ENCODE assay signal across 10 mouse cellular contexts in the genomic region with DNA sequence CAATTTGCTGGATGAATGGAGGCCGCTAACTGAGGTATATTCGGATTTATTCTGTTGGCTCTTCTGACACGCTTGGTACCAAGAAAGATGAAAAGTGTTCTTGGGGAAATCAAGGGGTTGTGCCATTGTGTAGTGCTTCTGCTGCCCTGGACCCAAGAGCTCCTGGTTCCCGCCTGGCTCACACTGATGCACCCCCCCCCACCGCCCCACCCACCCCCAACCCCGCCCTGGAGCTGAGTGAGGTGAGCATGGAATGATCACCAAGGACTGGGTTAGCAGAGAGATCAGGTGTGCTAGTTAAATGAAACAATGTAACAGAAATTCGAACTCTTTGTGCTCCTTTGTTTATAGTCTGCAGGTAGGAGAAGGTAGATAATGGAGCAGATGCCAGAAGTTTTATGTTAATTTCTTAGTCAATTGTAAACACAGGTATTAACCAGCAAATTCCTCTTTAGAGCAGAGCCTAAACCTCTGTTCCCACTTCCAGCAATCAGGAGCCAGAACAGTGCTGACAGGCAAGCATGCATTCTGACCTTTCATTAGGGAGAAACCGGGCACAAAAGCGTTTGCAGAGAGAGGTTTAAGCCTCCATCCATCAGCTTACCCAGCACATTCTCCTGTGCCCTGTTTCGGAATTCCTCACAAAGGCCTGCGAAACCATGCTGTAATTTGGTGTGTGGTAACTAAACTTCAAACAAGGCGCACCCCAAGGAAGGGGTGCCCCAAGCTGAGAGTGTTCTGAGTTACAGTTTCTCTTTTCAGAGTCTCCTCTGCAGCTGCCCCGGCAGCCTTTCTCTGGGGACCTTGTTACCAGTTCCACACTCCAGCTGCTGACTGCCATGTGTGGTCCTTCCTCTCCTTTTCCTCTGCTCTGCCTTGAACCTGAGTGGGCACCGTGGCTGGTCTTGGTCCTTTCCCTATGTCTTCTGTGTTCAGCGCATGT.
DNase-seq lines count a peak whose midpoint lies in the region; ATAC-seq lines count a peak whose summit lies in the region.
"Had no signal": no experiment of that assay in that cellular context is flagged by ENCODE, and none has a peak within 500 bp of the region (broad histone marks: within the 10 kb centered on the region; RNA-seq: fewer than 3 reads in every experiment).

No protein-coding gene starts in this region.

- H3K9me3 ChIP-seq in hindbrain, embryonic 10.5 days: no peaks in the 10 kb centered on the region
- no peaks in the 10 kb centered on the region for H3K9me3 ChIP-seq in hindbrain, embryonic 16.5 days (ENCODE audit: control insufficient read depth, low read length)
- no peaks in the 10 kb centered on the region for H3K9me3 ChIP-seq in forebrain, embryonic 13.5 days (replicated peaks)
- H3K9me3 ChIP-seq in midbrain, embryonic 16.5 days (replicated peaks; ENCODE audit: control insufficient read depth, low read length, poor library complexity, severe bottlenecking): no peaks in the 10 kb centered on the region
- H3K9me3 ChIP-seq: hindbrain, embryonic 15.5 days had no signal

- H3K4me2 ChIP-seq in hindbrain, embryonic 16.5 days (ENCODE audit: low read length): no peak overlapping the region
- H3K4me2 ChIP-seq in forebrain, embryonic 13.5 days: peak overlapping the region; percentile 22; the same call in 1 of the 2 replicates
- no peak overlapping the region for H3K4me2 ChIP-seq in midbrain, embryonic 16.5 days (ENCODE audit: low read length)
- H3K4me2 ChIP-seq: hindbrain, embryonic 15.5 days had no signal

- no peaks in the 10 kb centered on the region for H3K27me3 ChIP-seq in hindbrain, embryonic 10.5 days (ENCODE audit: insufficient read depth, poor library complexity, severe bottlenecking)
- no peaks in the 10 kb centered on the region for H3K27me3 ChIP-seq in hindbrain, embryonic 16.5 days (replicated peaks; ENCODE audit: control insufficient read depth, insufficient read depth, low read length)
- no peaks in the 10 kb centered on the region for H3K27me3 ChIP-seq in forebrain, embryonic 13.5 days
- no peaks in the 10 kb centered on the region for H3K27me3 ChIP-seq in midbrain, embryonic 16.5 days (ENCODE audit: control insufficient read depth, insufficient read depth, low read depth, low read length)
- H3K27me3 ChIP-seq: hindbrain, embryonic 15.5 days had no signal

- H3K36me3 ChIP-seq in hindbrain, embryonic 10.5 days: no peaks in the 10 kb centered on the region
- H3K36me3 ChIP-seq in hindbrain, embryonic 16.5 days (ENCODE audit: control insufficient read depth, insufficient read depth, low read length): no peaks in the 10 kb centered on the region
- H3K36me3 ChIP-seq in forebrain, embryonic 13.5 days (ENCODE audit: poor library complexity, severe bottlenecking): no peaks in the 10 kb centered on the region
- no peaks in the 10 kb centered on the region for H3K36me3 ChIP-seq in midbrain, embryonic 16.5 days (ENCODE audit: control insufficient read depth, insufficient read depth, low read length)
- H3K36me3 ChIP-seq: hindbrain, embryonic 15.5 days had no signal

- WGBS in hindbrain, embryonic 10.5 days: 20% methylated on average over 15 of the region's 15 CpGs
- 26% methylated on average over 15 of the region's 15 CpGs for whole genome bisulfite sequencing in hindbrain, embryonic 16.5 days
- 12% methylated on average over 15 of the region's 15 CpGs for WGBS in forebrain, embryonic 13.5 days
- 19% methylated on average over 15 of the region's 15 CpGs for WGBS in midbrain, embryonic 16.5 days

- ATAC-seq in hindbrain, embryonic 16.5 days: no peak
- ATAC-seq in forebrain, embryonic 13.5 days: peak; percentile 30; the same call in 1 of the 2 replicates
- ATAC-seq in midbrain, embryonic 16.5 days: 0 out of 2 replicates have a peak, but pooled peaks have one; percentile 12

- DNase-seq in hindbrain, embryonic 10.5 days (ENCODE audit: low spot score): no peak
- DNase-seq in NIH3T3 (ENCODE audit: low read depth): peak; percentile 27
- DNase-seq in adrenal gland, adult 8-10 months: no peak
- DNase-seq in urinary bladder, postnatal 36 days (ENCODE audit: low spot score in 2 of 2): no peak
- no peak for DNase-seq in cerebellum, postnatal 10 days

- H3K9ac ChIP-seq in hindbrain, embryonic 16.5 days (ENCODE audit: low read depth, low read length): no peak overlapping the region
- H3K9ac ChIP-seq in forebrain, embryonic 13.5 days: no peak overlapping the region
- H3K9ac ChIP-seq in midbrain, embryonic 16.5 days (ENCODE audit: low read depth, low read length): no peak overlapping the region; the same call in 1 of the 2 replicates
- H3K9ac ChIP-seq: hindbrain, embryonic 15.5 days had no signal

- 0 out of 2 replicates have a peak overlapping the region, but pooled peaks have one; percentile 26 for H3K27ac ChIP-seq in hindbrain, embryonic 10.5 days
- H3K27ac ChIP-seq in hindbrain, embryonic 16.5 days (ENCODE audit: low read depth, low read length): no peak overlapping the region
- peak overlapping the region; percentile 35; the same call in 1 of the 2 replicates for H3K27ac ChIP-seq in forebrain, embryonic 13.5 days
- H3K27ac ChIP-seq in midbrain, embryonic 16.5 days (ENCODE audit: low read length): no peak overlapping the region
- H3K27ac ChIP-seq: hindbrain, embryonic 15.5 days had no signal

- no peak overlapping the region for H3K4me3 ChIP-seq in hindbrain, embryonic 10.5 days
- no peak overlapping the region for H3K4me3 ChIP-seq in hindbrain, embryonic 16.5 days (ENCODE audit: low read length)
- no peak overlapping the region for H3K4me3 ChIP-seq in forebrain, embryonic 13.5 days
- no peak overlapping the region for H3K4me3 ChIP-seq in midbrain, embryonic 16.5 days (ENCODE audit: low read depth, low read length)
- H3K4me3 ChIP-seq: erythroblast, embryonic 14.5 days; hindbrain, embryonic 15.5 days had no signal

- H3K4me1 ChIP-seq in hindbrain, embryonic 10.5 days (replicated peaks): peaks cover 34% of the 10 kb centered on the region
- peaks cover 10% of the 10 kb centered on the region for H3K4me1 ChIP-seq in hindbrain, embryonic 16.5 days (ENCODE audit: control insufficient read depth, insufficient read depth, low read depth, low read length)
- H3K4me1 ChIP-seq in forebrain, embryonic 13.5 days: peaks cover 21% of the 10 kb centered on the region
- peaks cover 14% of the 10 kb centered on the region for H3K4me1 ChIP-seq in midbrain, embryonic 16.5 days (ENCODE audit: control insufficient read depth, insufficient read depth, low read length)

Comparison
In these comparisons a context has a peak if more than half of its experiments do, and no peak if none do; other contexts are left out.
1. H3K27ac ChIP-seq: peak in hindbrain, embryonic 10.5 days (single experiment) and forebrain, embryonic 13.5 days (single experiment); none in hindbrain, embryonic 16.5 days (single experiment) and midbrain, embryonic 16.5 days (single experiment).